Mouse (Mus musculus) G1E-ER4 (cell line): ENCODE results near the gene Cryzl2. TPM values are rescaled to one million over a fixed set of nuclear protein-coding genes. Genes with fewer than 3 reads are reported as not detected.

Source experiments
- GATA1 ChIP-seq: IDR thresholded peaks from one replicate; pipeline ENCODE4 v1.8.0; 2012; ENCODE audit warnings: low read length, inconsistent platforms
- polyA plus RNA-seq: library from polyadenylated mRNA; stranded (reverse); fragments of >175 nt; gene quantifications from 2 replicates; pipeline ENCODE4 v1.2.3, GENCODE M21; 2012

Cryzl2 gene
- polyA plus RNA-seq, 1 experiment = not detected

DNA sequence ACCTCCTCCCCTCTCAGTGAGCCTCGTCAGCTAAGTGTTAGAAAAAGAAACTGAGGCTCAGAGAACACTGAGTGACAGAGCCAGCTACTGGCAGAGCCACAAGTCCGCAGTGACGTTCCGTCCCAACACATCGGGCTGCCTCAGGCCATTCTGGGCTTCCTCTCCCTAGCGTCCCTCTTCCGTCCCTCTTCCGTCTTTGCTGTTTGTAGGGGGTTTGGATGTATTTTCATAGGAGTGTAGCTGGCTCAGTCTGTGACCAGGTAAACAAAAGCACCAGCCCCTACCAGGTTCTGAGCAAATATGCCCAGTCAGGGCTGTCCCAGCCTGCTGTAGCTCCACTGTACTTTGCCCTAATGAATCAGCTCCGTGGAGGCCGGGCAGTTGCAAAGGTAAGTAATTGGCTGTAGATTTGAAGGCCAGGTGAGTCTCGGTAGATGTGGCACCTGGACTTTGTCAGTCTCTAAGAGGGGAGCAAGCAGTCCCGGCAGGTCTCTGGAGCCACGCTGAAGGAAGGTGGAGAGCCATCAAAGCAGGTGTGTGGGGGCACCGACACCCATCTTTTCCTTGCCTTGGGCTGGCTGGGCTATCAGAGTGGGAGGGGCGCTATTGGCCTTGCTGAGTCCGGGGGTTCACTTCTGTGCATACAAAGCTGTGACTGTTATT is 67.4 kb downstream of the Cryzl2 start:
- no peak for TF ChIP-seq GATA1

GRCm38 (mm10) chr1:157526625-157527024 is 68.2 kb downstream of the Cryzl2 start:
- TF ChIP-seq GATA1 = no peak

- no peak for TF ChIP-seq GATA1
These were observed 74.6 kb downstream of the Cryzl2 start for GRCm38 (mm10) chr1:157532826-157533460.

- no peak for TF ChIP-seq GATA1
These were observed 77.2 kb downstream of the Cryzl2 start for GRCm38 (mm10) chr1:157535571-157535970.

- TF ChIP-seq GATA1 = no peak
These were observed 78.1 kb downstream of the Cryzl2 start for GRCm38 (mm10) chr1:157536471-157536870.

GRCm38 (mm10) chr1:157537636-157538035 is 79.3 kb downstream of the Cryzl2 start:
- TF ChIP-seq GATA1 = no peak

Other genes starting within 250 kb of the Cryzl2 start
- 0.29 and 0.31 TPM in 2 replicates for gene Rasal2, start 46.0 kb upstream of the Cryzl2 start, polyA plus RNA-seq
- 0.02 TPM in 1 of 2 replicates, not detected in the other for gene Sec16b, start 48.2 kb downstream of the Cryzl2 start, polyA plus RNA-seq